Mouse (Mus musculus) ES-Bruce4 (cell line): ENCODE data around the gene Cdc42bpb. TPM values are rescaled to one million over a fixed set of nuclear protein-coding genes. Genes with fewer than 3 reads are reported as not detected.

Experiments used
- H3K27ac ChIP-seq: 2 replicates; pipeline ENCODE4 v1.5.1; 2012; ENCODE audit warnings: low read length, inconsistent platforms; ENCODE audit not compliant: insufficient read depth
- H3K27me3 ChIP-seq: 2 replicates; pipeline ENCODE4 v1.6.1; 2012; ENCODE audit warnings: mild to moderate bottlenecking, low read length, inconsistent platforms; ENCODE audit not compliant: control insufficient read depth, poor library complexity, insufficient read depth, severe bottlenecking
- H3K36me3 ChIP-seq: 2 replicates; pipeline ENCODE4 v1.6.1; 2012; ENCODE audit warnings: inconsistent platforms, mild to moderate bottlenecking, low read length, moderate library complexity; ENCODE audit not compliant: control insufficient read depth, poor library complexity, insufficient read depth, severe bottlenecking
- H3K4me1 ChIP-seq: one replicate; pipeline ENCODE4 v1.8.1; 2011; ENCODE audit warnings: low read length; ENCODE audit not compliant: control insufficient read depth, insufficient read depth
- H3K4me3 ChIP-seq: 2 replicates; pipeline ENCODE4 v1.5.1; 2011; ENCODE audit warnings: low read depth, mild to moderate bottlenecking, low read length
- H3K9ac ChIP-seq: 2 replicates; pipeline ENCODE4 v1.6.1; 2012; ENCODE audit warnings: low read depth, mild to moderate bottlenecking, inconsistent platforms; ENCODE audit not compliant: poor library complexity, severe bottlenecking
- H3K9me3 ChIP-seq: replicated peaks from 2 replicates; pipeline ENCODE4 v1.6.1; 2012; ENCODE audit warnings: mild to moderate bottlenecking, low read length, inconsistent platforms; ENCODE audit not compliant: control insufficient read depth, poor library complexity, insufficient read depth, severe bottlenecking
- CTCF ChIP-seq: IDR thresholded peaks from one replicate; pipeline ENCODE4 v1.8.1; 2011; ENCODE audit warnings: low read depth, low read length
- EP300 ChIP-seq: IDR thresholded peaks from 2 replicates; pipeline ENCODE4 v1.6.1; 2011; ENCODE audit warnings: low read depth, low read length; ENCODE audit not compliant: insufficient read depth
- POLR2A ChIP-seq: IDR thresholded peaks from one replicate; pipeline ENCODE4 v1.8.1; 2011; ENCODE audit warnings: low read length; ENCODE audit not compliant: insufficient read depth
- polyA plus RNA-seq: library from polyadenylated mRNA; stranded (reverse); fragments of >200 nt; gene quantifications from 2 replicates; pipeline ENCODE4 v1.2.4, GENCODE M21; 2011; ENCODE audit warnings: low read depth; ENCODE audit not compliant: missing spikeins, insufficient read depth, insufficient read length

Gene Cdc42bpb
- polyA plus RNA-seq, 1 experiment: 52.3 TPM

DNA sequence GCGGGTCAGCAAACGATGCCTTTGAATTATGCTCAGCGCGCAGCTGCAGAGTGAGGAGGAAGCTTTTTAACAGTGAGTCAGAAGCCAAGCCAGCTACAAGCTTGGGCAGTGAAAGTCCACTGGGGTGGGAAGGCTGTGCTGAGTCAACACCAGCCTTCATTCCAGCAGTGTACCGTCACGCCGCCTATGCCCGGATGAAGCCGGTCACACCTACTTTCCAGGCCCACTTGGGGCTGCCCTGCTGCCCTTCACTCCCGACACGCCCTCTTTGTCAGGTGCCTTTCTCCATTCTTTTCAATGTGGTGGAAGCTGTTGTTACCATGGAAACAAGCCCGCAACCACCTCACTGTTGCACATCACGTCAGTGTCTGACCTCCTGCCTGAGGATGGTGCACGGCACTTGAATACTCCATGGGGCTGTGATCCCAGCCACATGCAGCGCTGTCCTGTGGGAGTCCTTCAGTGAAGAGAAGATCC lies 24.0 kb downstream of the Cdc42bpb start:
- no peak overlapping the region for H3K9ac ChIP-seq

DNA sequence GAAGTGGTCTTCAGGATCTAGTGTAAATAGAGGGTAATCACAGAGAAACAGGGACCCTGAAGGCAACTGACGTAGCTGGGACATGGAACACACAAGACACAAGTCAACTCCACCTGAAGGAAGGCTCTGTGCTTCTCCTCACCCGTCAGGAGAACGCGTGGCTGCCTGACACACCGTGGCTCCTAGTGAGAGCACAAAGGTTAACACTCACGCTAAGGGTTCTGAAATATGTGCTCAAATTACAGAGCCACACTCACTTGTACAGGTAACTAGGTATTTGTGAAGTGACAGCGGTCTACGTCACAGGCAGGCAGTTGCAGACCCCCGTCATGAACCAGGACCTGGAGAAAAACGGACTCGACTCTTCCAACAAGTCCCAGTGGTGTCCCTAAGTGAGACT lies 24.5 kb downstream of the Cdc42bpb start:
- Histone ChIP-seq H3K9me3 (no peaks in the 10 kb centered on the region), H3K9ac (no peak overlapping the region), H3K4me1 (no peaks in the 10 kb centered on the region), H3K27me3 (no peaks in the 10 kb centered on the region), H3K27ac (no peak overlapping the region), H3K4me3 (no peak overlapping the region), H3K36me3 (no peaks in the 10 kb centered on the region)
- TF ChIP-seq EP300: no peak

More for the DNA sequence above, 24.0 kb downstream of the Cdc42bpb start:
- Histone ChIP-seq H3K36me3 (no peaks in the 10 kb centered on the region), H3K4me3 (no peak overlapping the region), H3K9me3 (no peaks in the 10 kb centered on the region), H3K4me1 (no peaks in the 10 kb centered on the region), H3K27ac (no peak overlapping the region), H3K27me3 (no peaks in the 10 kb centered on the region)
- TF ChIP-seq CTCF (no peak), POLR2A (no peak), EP300 (0 out of 2 replicates have a peak, but pooled peaks have one; percentile 16)

DNA sequence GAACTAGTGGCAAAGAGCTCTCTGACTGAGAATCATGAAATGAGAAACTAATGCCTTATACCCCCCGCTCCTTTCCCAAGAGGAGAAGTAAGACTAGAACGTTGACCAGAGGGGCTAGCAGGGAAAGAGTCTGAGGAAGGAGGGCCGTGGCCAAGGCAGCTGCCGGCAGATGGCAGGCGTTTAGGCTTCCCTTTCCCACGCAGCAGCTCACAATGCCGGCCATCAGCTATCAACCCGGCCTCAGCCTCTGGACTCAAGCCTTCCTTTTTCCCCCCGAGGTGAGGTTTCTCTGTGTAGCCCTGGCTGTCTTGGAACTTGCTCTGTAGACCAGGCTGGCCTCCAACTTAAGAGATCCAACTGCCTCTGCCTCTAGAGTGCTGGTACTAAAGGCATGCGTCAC lies 25.0 kb downstream of the Cdc42bpb start:
- Histone ChIP-seq H3K4me3 (no peak overlapping the region), H3K4me1 (no peaks in the 10 kb centered on the region), H3K9me3 (no peaks in the 10 kb centered on the region), H3K27me3 (no peaks in the 10 kb centered on the region), H3K9ac (no peak overlapping the region), H3K27ac (no peak overlapping the region), H3K36me3 (no peaks in the 10 kb centered on the region)
- TF ChIP-seq EP300 (no peak), CTCF (no peak), POLR2A (no peak)

DNA sequence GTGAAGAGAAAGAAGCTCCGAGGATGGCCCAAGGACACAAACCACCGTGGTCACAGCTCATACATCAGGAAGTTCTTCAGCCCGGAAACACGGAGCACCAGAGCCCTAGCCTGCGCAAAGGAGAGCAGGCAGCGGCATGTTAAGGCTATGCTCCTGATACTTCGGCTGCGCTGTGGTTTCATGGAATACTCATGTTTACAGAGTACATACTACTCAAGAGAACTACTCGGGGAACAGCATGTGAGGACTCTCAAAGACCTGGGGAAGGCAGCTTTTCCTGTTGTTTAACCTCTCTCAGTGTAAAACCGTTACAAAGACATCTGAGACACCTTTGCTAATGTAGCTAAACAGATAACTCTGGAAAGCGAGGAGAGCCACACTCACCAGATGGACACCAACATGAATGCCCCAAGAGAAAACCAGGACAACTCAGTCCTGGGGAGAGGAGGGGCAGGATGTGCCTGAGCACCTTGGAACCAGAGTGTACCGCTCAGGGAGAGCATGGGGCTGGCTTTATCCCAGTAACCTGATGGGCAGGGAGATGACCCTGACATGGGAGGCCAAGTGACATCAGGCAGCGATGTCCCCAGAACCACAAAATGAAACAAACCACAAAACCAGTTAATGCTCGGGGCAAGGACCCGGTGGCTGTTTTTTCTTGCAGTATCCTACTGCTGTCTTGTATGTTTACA lies 27.8 kb downstream of the Cdc42bpb start:
- TF ChIP-seq CTCF (no peak), POLR2A (no peak), EP300 (no peak)
- H3K4me1 ChIP-seq: no peaks in the 10 kb centered on the region
- no peaks in the 10 kb centered on the region for H3K27me3 ChIP-seq
- no peak overlapping the region for H3K4me3 ChIP-seq
- no peak overlapping the region for H3K27ac ChIP-seq
- H3K36me3 ChIP-seq: no peaks in the 10 kb centered on the region
- H3K9ac ChIP-seq: no peak overlapping the region
- H3K9me3 ChIP-seq: no peaks in the 10 kb centered on the region

DNA sequence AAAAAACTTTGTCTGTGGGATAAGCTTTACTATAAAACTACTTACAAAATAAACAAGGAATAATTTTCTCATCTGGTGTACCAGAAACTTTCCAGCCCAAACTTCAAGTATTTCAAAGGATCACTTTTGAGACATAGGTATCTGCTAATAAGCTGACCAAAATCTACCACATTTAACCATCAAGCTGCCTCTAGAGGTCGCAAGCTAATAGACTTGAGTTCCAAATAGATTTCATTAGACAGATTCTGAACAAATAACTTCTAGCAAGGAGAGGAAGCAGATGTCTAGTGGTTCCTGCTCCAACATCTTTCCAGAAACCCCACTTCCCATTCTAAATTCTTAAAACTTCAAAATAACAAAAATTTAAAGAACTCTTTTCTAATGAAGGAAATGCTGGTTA lies 33.6 kb downstream of the Cdc42bpb start:
- Histone ChIP-seq H3K27ac (no peak overlapping the region), H3K4me3 (no peak overlapping the region), H3K9ac (no peak overlapping the region), H3K36me3 (no peaks in the 10 kb centered on the region; the same call in 1 of the 2 replicates), H3K9me3 (no peaks in the 10 kb centered on the region), H3K4me1 (no peaks in the 10 kb centered on the region), H3K27me3 (no peaks in the 10 kb centered on the region)
- TF ChIP-seq EP300: no peak
- TF ChIP-seq CTCF: no peak
- no peak for TF ChIP-seq POLR2A

DNA sequence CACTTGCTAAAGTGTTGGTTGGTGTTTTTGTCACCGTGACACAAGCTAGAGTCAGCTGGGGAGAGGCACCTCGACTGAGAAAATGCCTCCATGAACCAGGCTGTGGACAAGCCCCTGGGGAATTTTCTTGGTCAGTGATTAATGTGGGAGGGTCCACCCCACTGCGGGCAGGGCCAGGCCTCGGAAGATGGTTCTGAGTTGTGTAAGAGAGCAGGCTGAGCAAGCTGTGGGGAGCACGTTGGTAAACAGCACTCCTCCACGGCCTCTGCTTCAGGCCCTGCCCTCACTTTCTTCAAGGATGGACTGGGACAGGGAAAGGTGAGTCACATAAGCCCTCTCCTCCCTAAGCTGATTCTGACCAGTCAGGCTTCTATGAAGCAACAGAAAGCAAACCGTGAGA lies 36.8 kb downstream of the Cdc42bpb start:
- Histone ChIP-seq H3K4me1 (no peaks in the 10 kb centered on the region), H3K4me3 (no peak overlapping the region), H3K27me3 (no peaks in the 10 kb centered on the region), H3K9me3 (no peaks in the 10 kb centered on the region), H3K9ac (no peak overlapping the region), H3K36me3 (no peaks in the 10 kb centered on the region; the same call in 1 of the 2 replicates), H3K27ac (no peak overlapping the region)
- no peak for TF ChIP-seq CTCF
- no peak for TF ChIP-seq POLR2A
- TF ChIP-seq EP300: no peak
